Mouse (Mus musculus): ENCODE results near the gene Nop58.
A peak's percentile ranks its signal among the peaks of the same experiment; 100 is the strongest.
"Not testable (repeated sequence)": the region's sequence is repeated elsewhere in the genome, so short reads cannot be mapped to it uniquely, and the experiment has no call there.

The Nop58 gene

GRCm38 (mm10) chr1:59684819-59685755, at the start of gene Nop58:
Gene Nop58 (plus strand): TSS chr1:59684971.
- DNase-seq (ENCODE audit: low spot score) = peak; percentile 97

- no peak for DNase-seq (ENCODE audit: low spot score)
Measured at GRCm38 (mm10) chr1:59636349-59636748, 48.4 kb upstream of the Nop58 start.

- DNase-seq (ENCODE audit: low spot score) = no peak
Measured at GRCm38 (mm10) chr1:59638371-59638770, 46.4 kb upstream of the Nop58 start.

GRCm38 (mm10) chr1:59642488-59642887, 42.3 kb upstream of the Nop58 start:
- DNase-seq (ENCODE audit: low spot score) = no peak

- not testable (repeated sequence) for DNase-seq (ENCODE audit: low spot score)
Measured at GRCm38 (mm10) chr1:59646502-59646901, 38.3 kb upstream of the Nop58 start.

GRCm38 (mm10) chr1:59651201-59651819, 33.5 kb upstream of the Nop58 start:
- no peak for DNase-seq (ENCODE audit: low spot score)

GRCm38 (mm10) chr1:59653243-59653911, 31.4 kb upstream of the Nop58 start:
- no peak for DNase-seq (ENCODE audit: low spot score)

GRCm38 (mm10) chr1:59656244-59657171, 28.3 kb upstream of the Nop58 start:
- DNase-seq (ENCODE audit: low spot score) = no peak

GRCm38 (mm10) chr1:59663456-59664135, 21.2 kb upstream of the Nop58 start:
- no peak for DNase-seq (ENCODE audit: low spot score)

GRCm38 (mm10) chr1:59668871-59669270, 15.9 kb upstream of the Nop58 start:
- DNase-seq (ENCODE audit: low spot score) = no peak

GRCm38 (mm10) chr1:59669962-59670630, 14.7 kb upstream of the Nop58 start:
- peak; percentile 33 for DNase-seq (ENCODE audit: low spot score)

- DNase-seq (ENCODE audit: low spot score) = peak; percentile 97
Measured at GRCm38 (mm10) chr1:59670641-59671168, 14.1 kb upstream of the Nop58 start, which contains the start of gene Sumo1. Gene Sumo1 (minus strand): TSS chr1:59670834.

- DNase-seq (ENCODE audit: low spot score) = no peak
Measured at GRCm38 (mm10) chr1:59673661-59674060, 11.1 kb upstream of the Nop58 start.

- peak; percentile 26 for DNase-seq (ENCODE audit: low spot score)
Measured at GRCm38 (mm10) chr1:59683926-59684818, 599 bp upstream of the Nop58 start.

GRCm38 (mm10) chr1:59687493-59687892, 2.7 kb downstream of the Nop58 start:
- peak; percentile 32 for DNase-seq (ENCODE audit: low spot score)

- no peak for DNase-seq (ENCODE audit: low spot score)
Measured at GRCm38 (mm10) chr1:59690467-59690866, 5.7 kb downstream of the Nop58 start.

- DNase-seq (ENCODE audit: low spot score) = no peak
Measured at GRCm38 (mm10) chr1:59697751-59698150, 13.0 kb downstream of the Nop58 start.

GRCm38 (mm10) chr1:59698207-59698606, 13.4 kb downstream of the Nop58 start:
- DNase-seq (ENCODE audit: low spot score) = no peak

- DNase-seq (ENCODE audit: low spot score) = no peak
Measured at GRCm38 (mm10) chr1:59701766-59702165, 17.0 kb downstream of the Nop58 start.

Measured in embryo, embryonic 10 days (tissue).